Mouse (Mus musculus): ENCODE data around the gene Mrpl23. TPM values are rescaled to one million over a fixed set of nuclear protein-coding genes. Genes with fewer than 3 reads are reported as not detected.

Gene Mrpl23
- polyA plus RNA-seq, 1 experiment from 2014 or later, result 25.1 TPM

DNA sequence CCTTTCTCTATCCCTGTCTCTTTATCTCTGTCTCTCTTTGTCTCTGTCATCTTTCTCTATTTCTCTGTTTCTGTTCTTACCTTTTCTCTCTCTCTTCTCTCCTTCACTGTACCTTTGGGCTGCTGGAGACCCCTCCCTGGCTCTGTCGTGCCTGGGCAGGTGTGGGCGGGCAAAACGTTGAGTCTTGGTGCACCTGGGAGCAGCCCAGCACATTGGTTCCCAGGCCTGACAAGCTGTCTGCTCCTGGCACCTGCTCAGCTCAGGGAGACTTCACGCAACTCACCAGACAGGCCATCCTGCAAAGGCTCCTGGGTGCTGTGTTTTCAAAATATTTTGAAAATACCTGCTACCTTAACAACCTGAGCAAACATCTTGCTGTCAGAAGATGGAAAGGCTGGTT lies 29.3 kb upstream of the Mrpl23 start:
- DNase-seq (ENCODE audit: low spot score), result no peak
- H3K36me3 ChIP-seq, result no peaks in the 10 kb centered on the region
- peaks cover 65% of the 10 kb centered on the region for H3K4me1 ChIP-seq
- H3K27ac ChIP-seq, result peak overlapping the region; percentile 77; the same call in 1 of the 2 replicates
- no peaks in the 10 kb centered on the region for H3K9me3 ChIP-seq
- WGBS, result 79% methylated on average over 4 of the region's 4 CpGs
- no peak overlapping the region for H3K4me3 ChIP-seq
- H3K27me3 ChIP-seq (ENCODE audit: insufficient read depth, poor library complexity, severe bottlenecking), result no peaks in the 10 kb centered on the region

DNA sequence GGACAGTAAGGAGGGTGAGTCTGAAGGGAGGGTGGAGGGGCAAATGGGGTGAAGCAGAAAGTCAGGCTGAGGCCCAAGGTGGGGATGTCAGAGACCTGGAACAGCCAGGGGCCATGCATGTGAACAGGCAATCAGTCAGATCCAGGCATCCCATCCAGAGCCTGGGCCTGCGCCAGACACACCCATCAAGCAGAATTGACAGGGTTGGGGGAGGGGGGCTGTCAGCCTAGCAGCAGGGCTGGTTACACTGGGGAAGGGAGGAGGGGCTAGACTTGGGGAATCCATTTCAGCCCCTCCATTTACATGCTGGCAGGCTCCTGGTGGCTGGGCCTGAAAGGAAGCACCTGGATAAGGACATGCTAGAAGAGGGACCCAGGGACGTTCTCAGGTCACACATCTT lies 26.5 kb upstream of the Mrpl23 start:
- peaks cover 65% of the 10 kb centered on the region for H3K4me1 ChIP-seq
- H3K27ac ChIP-seq, result peak overlapping the region; percentile 77
- H3K36me3 ChIP-seq, result no peaks in the 10 kb centered on the region
- H3K4me3 ChIP-seq, result no peak overlapping the region
- H3K9me3 ChIP-seq, result no peaks in the 10 kb centered on the region
- no peak for DNase-seq (ENCODE audit: low spot score)
- no peaks in the 10 kb centered on the region for H3K27me3 ChIP-seq (ENCODE audit: insufficient read depth, poor library complexity, severe bottlenecking)
- WGBS, result 21% methylated on average over 2 of the region's 2 CpGs

DNA sequence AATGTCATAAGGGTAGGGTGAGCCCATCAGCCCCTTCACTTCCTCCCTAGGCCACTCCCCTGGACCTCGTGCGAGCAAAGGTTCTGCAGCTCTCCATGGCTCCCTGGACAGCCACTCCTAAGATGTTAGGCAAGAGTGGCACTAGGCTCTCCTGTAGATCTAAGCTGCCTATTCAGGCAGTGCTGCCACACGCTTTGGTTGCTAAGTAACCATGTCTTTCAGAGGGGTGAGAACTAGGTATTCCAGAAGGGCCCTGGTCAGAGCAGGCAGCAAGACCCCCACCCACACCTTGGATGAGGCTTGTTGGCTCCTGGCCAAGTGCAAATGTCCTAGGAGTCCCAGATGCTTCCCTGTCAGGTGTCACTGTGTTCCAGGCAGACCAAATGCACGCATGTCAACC lies 26.0 kb upstream of the Mrpl23 start:
- Histone ChIP-seq H3K4me3 (no peak overlapping the region), H3K27me3 (ENCODE audit: insufficient read depth, poor library complexity, severe bottlenecking) (no peaks in the 10 kb centered on the region), H3K27ac (peak overlapping the region; percentile 77), H3K36me3 (no peaks in the 10 kb centered on the region), H3K4me1 (peaks cover 69% of the 10 kb centered on the region), H3K9me3 (no peaks in the 10 kb centered on the region)
- no peak for DNase-seq (ENCODE audit: low spot score)
- WGBS, result 44% methylated on average over 4 of the region's 4 CpGs

DNA sequence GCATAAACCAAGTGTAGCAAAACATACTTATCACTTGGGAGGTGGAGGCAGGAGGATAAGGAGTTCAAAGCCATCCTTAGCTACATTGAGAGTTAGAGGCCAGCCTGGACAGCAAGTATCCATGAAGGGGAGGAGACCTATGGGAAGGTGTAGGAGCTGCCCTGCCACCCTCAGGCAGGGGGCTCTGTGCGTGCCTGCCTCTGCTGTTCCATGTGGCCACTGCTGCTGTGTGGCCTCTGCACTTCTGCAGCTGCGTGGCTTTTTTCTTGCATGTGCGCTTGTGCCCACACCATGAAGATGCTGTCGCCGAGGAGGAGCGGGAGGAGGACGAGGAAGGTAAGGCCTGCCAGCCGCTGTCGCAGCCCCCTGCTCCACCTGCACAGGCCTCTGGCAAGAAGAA lies 25.0 kb upstream of the Mrpl23 start:
- Histone ChIP-seq H3K36me3 (no peaks in the 10 kb centered on the region), H3K27ac (peak overlapping the region; percentile 77), H3K27me3 (ENCODE audit: insufficient read depth, poor library complexity, severe bottlenecking) (no peaks in the 10 kb centered on the region), H3K4me1 (peaks cover 69% of the 10 kb centered on the region), H3K4me3 (no peak overlapping the region), H3K9me3 (no peaks in the 10 kb centered on the region)
- DNase-seq (ENCODE audit: low spot score), result no peak
- 87% methylated on average over 9 of the region's 9 CpGs for WGBS

DNA sequence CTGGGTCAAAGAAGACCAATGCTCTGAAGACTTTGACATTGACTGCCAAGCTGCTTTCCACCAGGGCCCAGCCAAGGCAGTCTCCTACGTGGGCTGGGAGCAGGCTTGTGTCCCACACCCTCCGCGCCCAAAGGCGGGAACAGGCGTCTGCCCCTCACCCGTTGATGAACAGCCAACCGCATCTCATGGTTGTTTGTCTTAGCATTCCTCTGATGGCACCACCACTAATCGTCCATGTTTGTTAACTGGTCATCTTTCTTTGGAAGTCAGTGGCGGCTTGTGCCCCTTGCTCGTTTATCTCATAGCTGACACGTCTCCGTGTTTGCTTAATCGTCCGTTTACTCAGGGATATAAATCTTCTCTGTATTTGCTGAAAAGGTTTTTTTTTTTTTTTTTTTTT lies 23.0 kb upstream of the Mrpl23 start:
- peaks cover 65% of the 10 kb centered on the region for H3K4me1 ChIP-seq
- 43% methylated on average over 14 of the region's 14 CpGs for WGBS
- DNase-seq (ENCODE audit: low spot score), result no peak

DNA sequence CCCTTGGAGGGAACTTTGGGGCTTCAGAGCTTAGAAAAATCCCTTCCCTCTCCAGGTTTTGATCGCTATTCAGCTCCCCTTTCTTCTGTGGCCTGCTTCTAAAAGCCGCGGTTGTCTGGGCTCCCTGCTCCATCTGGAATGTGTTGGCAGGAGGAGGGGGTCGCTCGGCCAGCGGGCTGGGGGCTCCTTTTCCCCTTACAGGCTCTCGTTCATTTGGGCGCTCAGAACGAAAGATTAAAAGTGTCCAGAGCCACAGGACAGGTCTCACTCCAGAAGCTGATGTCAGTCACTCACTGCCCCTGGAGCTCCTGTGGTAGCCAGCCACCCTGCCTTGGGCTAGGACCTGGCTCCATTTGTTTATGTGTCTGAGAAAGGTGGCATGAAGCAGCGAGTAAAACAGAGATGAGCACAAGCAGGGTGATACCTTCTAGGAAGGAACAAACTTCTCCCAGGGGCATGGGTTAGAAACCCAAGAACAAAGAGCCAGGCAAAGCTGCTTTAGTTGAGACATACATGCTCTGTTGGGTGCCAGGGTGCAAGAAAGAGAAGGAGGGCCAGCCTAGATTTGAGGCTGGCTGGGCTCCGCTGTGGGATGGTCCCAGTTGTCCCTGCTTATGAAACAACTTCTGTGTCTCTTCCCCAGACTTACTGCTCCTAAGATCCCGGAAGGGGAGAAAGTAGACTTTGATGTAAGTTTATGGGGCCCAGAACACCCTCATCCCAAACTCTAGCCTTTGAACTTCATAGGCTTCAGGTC lies 22.3 kb upstream of the Mrpl23 start:
- Histone ChIP-seq H3K27ac (peak overlapping the region; percentile 91), H3K36me3 (no peaks in the 10 kb centered on the region), H3K27me3 (ENCODE audit: insufficient read depth, poor library complexity, severe bottlenecking) (no peaks in the 10 kb centered on the region), H3K9me3 (no peaks in the 10 kb centered on the region), H3K4me3 (0 out of 2 replicates have a peak overlapping the region, but pooled peaks have one; percentile 2), H3K4me1 (peaks cover 60% of the 10 kb centered on the region)
- WGBS, result 18% methylated on average over 12 of the region's 12 CpGs
- DNase-seq (ENCODE audit: low spot score), result no peak

More for the DNA sequence above, 23.0 kb upstream of the Mrpl23 start:
- Histone ChIP-seq H3K27ac (peak overlapping the region; percentile 91), H3K9me3 (no peaks in the 10 kb centered on the region), H3K4me3 (no peak overlapping the region), H3K36me3 (no peaks in the 10 kb centered on the region), H3K27me3 (ENCODE audit: insufficient read depth, poor library complexity, severe bottlenecking) (no peaks in the 10 kb centered on the region)

DNA sequence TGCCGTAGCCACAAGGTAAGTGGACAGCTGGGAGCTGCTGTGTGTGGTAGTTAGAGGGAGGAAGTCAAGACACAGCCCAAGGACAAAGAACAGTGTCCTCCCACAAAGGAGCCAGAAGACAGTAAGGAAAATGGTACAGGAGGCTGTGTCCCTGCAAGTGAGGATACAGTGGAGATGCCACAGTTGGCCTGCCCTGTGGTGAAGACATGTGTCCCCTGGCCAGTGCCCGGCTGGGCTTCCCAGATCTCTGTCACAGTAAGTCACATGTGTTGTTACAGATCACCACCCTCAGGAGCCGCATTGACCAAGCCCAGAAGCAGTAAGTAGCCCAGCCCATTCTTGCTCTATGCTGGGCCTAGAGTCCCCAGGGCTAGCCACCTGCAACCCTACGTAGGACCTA lies 18.4 kb upstream of the Mrpl23 start:
- Histone ChIP-seq H3K27me3 (ENCODE audit: insufficient read depth, poor library complexity, severe bottlenecking) (no peaks in the 10 kb centered on the region), H3K27ac (peak overlapping the region; percentile 89; the same call in 1 of the 2 replicates), H3K36me3 (no peaks in the 10 kb centered on the region), H3K4me3 (no peak overlapping the region), H3K9me3 (no peaks in the 10 kb centered on the region), H3K4me1 (peaks cover 52% of the 10 kb centered on the region)
- no peak for DNase-seq (ENCODE audit: low spot score)
- WGBS, result 80% methylated on average over 4 of the region's 4 CpGs

DNA sequence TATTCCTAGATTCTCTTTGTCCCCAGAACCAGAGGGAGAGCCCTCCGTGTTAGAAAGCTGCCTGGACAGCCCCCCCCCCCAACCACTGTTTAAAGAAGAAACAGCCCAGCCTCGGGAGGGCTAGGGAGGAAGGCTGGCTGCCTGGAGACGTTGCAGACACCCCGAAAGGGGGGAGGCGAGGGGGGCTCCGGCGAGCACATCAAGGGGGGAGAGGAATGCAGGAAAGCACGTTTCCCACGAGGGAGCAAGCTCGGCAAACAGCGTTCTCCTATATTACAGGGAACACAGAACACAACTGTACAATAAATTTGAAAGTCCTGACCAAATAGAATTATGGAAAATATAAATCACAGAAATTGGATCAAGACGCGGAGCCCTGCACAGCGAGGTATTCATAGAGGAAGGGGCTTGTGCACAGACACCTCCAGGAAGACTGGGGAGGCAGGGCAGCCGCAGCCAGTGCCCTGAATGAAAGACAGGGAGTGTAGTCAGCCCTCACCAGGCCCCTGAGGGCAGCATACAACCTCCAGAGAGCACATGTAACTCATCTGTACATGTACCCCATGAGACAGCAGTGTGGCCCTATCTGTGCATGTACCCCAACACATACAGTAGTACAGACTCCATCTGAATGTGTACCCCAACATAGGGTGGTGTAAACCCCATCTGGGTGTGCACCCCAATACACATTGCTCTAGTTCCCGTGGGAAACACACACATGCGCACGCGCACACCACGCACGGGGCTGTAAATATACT lies 16.1 kb upstream of the Mrpl23 start:
- Histone ChIP-seq H3K27me3 (ENCODE audit: insufficient read depth, poor library complexity, severe bottlenecking) (no peaks in the 10 kb centered on the region), H3K27ac (peak overlapping the region; percentile 89), H3K36me3 (no peaks in the 10 kb centered on the region), H3K4me1 (peaks cover 49% of the 10 kb centered on the region), H3K9me3 (no peaks in the 10 kb centered on the region), H3K4me3 (no peak overlapping the region)
- no peak for DNase-seq (ENCODE audit: low spot score)
- WGBS, result 44% methylated on average over 21 of the region's 21 CpGs

DNA sequence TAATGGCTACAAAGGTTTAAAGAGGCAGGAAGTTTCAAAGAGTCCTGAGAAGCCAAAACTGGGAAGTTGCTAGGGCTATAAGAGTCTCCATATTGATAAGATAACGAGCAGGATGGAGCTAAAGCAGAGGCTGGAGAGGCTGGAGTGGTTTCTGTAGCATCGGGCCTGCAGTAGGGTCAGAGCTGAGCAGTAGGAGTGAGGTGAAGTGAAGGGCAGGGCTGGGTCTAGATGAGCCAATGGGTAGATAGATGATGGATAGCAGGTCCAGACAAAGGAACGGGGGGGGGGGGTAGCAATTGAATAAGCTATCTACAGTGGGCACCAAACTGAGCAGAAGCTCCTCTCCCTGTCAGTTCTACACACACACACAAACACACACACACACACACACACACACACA lies 15.0 kb upstream of the Mrpl23 start:
- H3K27ac ChIP-seq, result peak overlapping the region; percentile 89

DNA sequence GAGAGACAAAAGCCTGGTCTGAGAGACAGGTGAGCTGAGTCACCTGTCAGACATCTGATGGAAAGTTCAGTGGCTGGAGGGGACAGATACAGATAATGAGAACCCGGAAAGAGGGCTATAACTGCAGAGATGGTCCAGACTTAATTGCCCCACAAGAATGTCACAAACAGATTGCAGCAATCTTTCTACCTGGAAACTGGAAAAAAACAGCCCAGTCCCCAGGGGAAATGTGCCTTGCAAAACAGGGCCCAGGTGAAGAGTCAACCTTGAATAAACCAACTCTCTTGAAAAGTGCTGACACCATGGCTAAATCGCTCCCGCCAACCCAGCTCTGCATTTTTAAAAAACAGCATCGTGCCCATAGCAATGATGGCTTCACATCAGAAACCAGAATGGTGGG lies 12.2 kb upstream of the Mrpl23 start:
- peak overlapping the region; percentile 89 for H3K27ac ChIP-seq
- DNase-seq (ENCODE audit: low spot score), result no peak
- H3K9me3 ChIP-seq, result no peaks in the 10 kb centered on the region
- H3K4me1 ChIP-seq, result peaks cover 72% of the 10 kb centered on the region
- H3K4me3 ChIP-seq, result no peak overlapping the region
- WGBS, result 84% methylated on average over 4 of the region's 4 CpGs
- H3K36me3 ChIP-seq, result no peaks in the 10 kb centered on the region
- H3K27me3 ChIP-seq (ENCODE audit: insufficient read depth, poor library complexity, severe bottlenecking), result no peaks in the 10 kb centered on the region

More for the DNA sequence above, 15.0 kb upstream of the Mrpl23 start:
- DNase-seq (ENCODE audit: low spot score), result no peak
- Histone ChIP-seq H3K27me3 (ENCODE audit: insufficient read depth, poor library complexity, severe bottlenecking) (no peaks in the 10 kb centered on the region), H3K9me3 (no peaks in the 10 kb centered on the region), H3K4me1 (peaks cover 54% of the 10 kb centered on the region), H3K4me3 (no peak overlapping the region), H3K36me3 (no peaks in the 10 kb centered on the region)
- 30% methylated on average over 3 of the region's 3 CpGs for WGBS

DNA sequence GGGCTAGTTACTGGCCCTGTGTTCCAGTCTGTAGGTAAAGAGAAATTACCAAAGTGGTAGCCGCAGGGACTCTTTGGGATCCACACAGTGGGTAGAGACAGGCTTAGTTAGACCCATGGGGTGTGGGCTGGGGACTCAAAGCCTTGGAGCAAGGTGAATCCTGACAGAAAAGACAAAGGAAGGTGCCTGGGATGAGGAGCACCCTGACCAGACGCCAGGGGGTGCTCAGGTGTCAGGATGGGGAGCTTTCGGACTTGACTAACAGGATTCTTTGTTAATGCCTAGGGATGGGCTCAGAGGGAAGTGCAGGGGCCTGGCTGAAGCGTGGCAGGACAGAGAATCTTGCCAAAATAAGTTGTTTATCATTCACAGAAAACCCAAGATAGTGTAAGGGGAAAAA lies 10.1 kb upstream of the Mrpl23 start:
- WGBS, result 24% methylated on average over 4 of the region's 4 CpGs
- no peak for DNase-seq (ENCODE audit: low spot score)
- H3K36me3 ChIP-seq, result no peaks in the 10 kb centered on the region
- H3K9me3 ChIP-seq, result no peaks in the 10 kb centered on the region
- H3K4me1 ChIP-seq, result peaks cover 71% of the 10 kb centered on the region
- peak overlapping the region; percentile 89 for H3K27ac ChIP-seq
- no peaks in the 10 kb centered on the region for H3K27me3 ChIP-seq (ENCODE audit: insufficient read depth, poor library complexity, severe bottlenecking)
- no peak overlapping the region for H3K4me3 ChIP-seq

DNA sequence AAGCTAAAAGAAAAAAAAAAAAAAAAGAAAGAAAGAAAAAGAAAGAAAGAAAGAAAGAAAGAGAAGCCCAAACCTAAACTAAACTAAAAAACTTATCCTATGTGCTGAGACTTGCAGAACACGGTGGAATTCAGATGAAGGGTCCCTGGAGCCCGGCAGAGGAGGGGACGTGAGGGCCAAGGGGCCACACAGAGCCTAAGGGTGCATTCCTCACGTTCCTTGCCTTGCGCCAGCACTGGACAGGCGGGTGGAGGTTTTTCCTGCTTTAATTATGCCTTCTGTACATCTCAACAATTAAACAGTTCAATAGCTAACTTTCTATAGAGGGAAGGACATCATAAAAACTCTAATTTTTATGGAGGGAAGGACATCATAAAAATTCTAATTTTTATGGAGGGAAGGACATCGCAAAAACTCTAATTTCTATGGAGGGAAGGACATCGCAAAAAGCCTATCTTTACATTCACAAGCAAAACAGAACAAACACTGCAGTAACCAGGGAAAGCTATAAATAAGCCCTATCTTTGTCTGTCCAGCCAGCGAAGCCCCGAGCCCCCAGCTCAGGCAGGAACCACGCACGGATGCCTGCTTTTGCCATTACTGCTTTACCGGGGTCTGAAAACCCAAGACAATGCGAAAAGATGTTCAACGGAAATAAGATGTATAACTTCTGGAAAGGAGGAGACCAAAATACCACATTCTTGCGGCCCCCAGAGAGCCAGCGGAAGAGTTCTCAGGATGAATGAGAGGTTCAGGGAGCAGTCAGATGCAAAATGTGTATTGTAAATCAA lies 9.1 kb upstream of the Mrpl23 start:
- Histone ChIP-seq H3K4me3 (no peak overlapping the region), H3K9me3 (no peaks in the 10 kb centered on the region), H3K36me3 (no peaks in the 10 kb centered on the region), H3K27me3 (ENCODE audit: insufficient read depth, poor library complexity, severe bottlenecking) (no peaks in the 10 kb centered on the region), H3K4me1 (peaks cover 74% of the 10 kb centered on the region), H3K27ac (peak overlapping the region; percentile 89)
- 23% methylated on average over 17 of the region's 17 CpGs for WGBS
- no peak for DNase-seq (ENCODE audit: low spot score)

All from heart, embryonic 10.5 days (tissue).